Mouse (Mus musculus) intestine, embryonic 16.5 days (tissue): Measurements from ENCODE around the gene Abcb5. TPM values are rescaled to one million over a fixed set of nuclear protein-coding genes. Genes with fewer than 3 reads are reported as not detected.
A peak's percentile ranks its signal among the peaks of the same experiment; 100 is the strongest.

Source experiments
- ATAC-seq: fragments of 200-750 bp; cut with Nextera tagmentation; 2 replicates; pipeline ENCODE4 v1.8.0; 2017; ENCODE audit warnings: moderate TSS enrichment, moderate library complexity
- H3K27ac ChIP-seq: fragments of 300-500 bp; sonication (generic); 2 replicates; pipeline ENCODE4 v1.5.1; 2014; ENCODE audit warnings: mild to moderate bottlenecking, low read length
- H3K27me3 ChIP-seq: fragments of 300-500 bp; sonication (generic); replicated peaks from 2 replicates; pipeline ENCODE4 v1.6.1; 2014; ENCODE audit warnings: low read length, control low read depth, mixed read lengths; ENCODE audit not compliant: control insufficient read depth, insufficient read depth
- H3K36me3 ChIP-seq: fragments of 300-500 bp; sonication (generic); 2 replicates; pipeline ENCODE4 v1.6.1; 2014; ENCODE audit warnings: low read length, control low read depth; ENCODE audit not compliant: control insufficient read depth, insufficient read depth
- H3K4me1 ChIP-seq: fragments of 300-500 bp; sonication (generic); 2 replicates; pipeline ENCODE4 v1.6.1; 2014; ENCODE audit warnings: low read length, control low read depth, mixed read lengths; ENCODE audit not compliant: control insufficient read depth, insufficient read depth
- H3K4me2 ChIP-seq: fragments of 300-500 bp; sonication (generic); 2 replicates; pipeline ENCODE4 v1.6.1; 2014; ENCODE audit warnings: low read depth, low read length, control low read depth
- H3K4me3 ChIP-seq: fragments of 300-500 bp; sonication (generic); 2 replicates; pipeline ENCODE4 v1.5.1; 2014; ENCODE audit warnings: mild to moderate bottlenecking, low read length
- H3K9ac ChIP-seq: fragments of 300-500 bp; sonication (generic); 2 replicates; pipeline ENCODE4 v1.6.1; 2014; ENCODE audit warnings: low read depth, low read length
- H3K9me3 ChIP-seq: fragments of 300-500 bp; sonication (generic); 2 replicates; pipeline ENCODE4 v1.6.1; 2016; ENCODE audit warnings: low read length, control low read depth; ENCODE audit not compliant: control insufficient read depth
- WGBS: fragments of 180-500 bp; shearing (Covaris S2); extraction: QIAGEN DNeasy Blood & Tissue Kit; methylation state at CpG from one replicate; pipeline ENCODE4 v1.1.7; 2014; 5-methylcytosine and 5-hydroxymethylcytosine counted together
- polyA plus RNA-seq: library from polyadenylated mRNA; unstranded; fragments of >200 nt; fragmentation: Nextera tagmentation; extraction: Ambion mirVana; gene quantifications from 2 replicates; pipeline ENCODE4 v1.2.1, GENCODE M21; 2015

Abcb5 gene
- polyA plus RNA-seq, 1 experiment from 2014 or later: not detected

GRCm38 (mm10) chr12:118902249-118902648 lies 64.0 kb downstream of the Abcb5 start:
- no peak overlapping the region for H3K4me2 ChIP-seq
- H3K36me3 ChIP-seq: no peaks in the 10 kb centered on the region
- H3K9ac ChIP-seq: no peak overlapping the region
- no peak overlapping the region for H3K27ac ChIP-seq
- H3K27me3 ChIP-seq: no peaks in the 10 kb centered on the region
- H3K4me1 ChIP-seq: peaks cover 3% of the 10 kb centered on the region; the same call in 1 of the 2 replicates
- no peak overlapping the region for H3K4me3 ChIP-seq
- ATAC-seq: no peak
- WGBS: 49% methylated on average over 5 of the region's 5 CpGs
- no peaks in the 10 kb centered on the region for H3K9me3 ChIP-seq

DNA sequence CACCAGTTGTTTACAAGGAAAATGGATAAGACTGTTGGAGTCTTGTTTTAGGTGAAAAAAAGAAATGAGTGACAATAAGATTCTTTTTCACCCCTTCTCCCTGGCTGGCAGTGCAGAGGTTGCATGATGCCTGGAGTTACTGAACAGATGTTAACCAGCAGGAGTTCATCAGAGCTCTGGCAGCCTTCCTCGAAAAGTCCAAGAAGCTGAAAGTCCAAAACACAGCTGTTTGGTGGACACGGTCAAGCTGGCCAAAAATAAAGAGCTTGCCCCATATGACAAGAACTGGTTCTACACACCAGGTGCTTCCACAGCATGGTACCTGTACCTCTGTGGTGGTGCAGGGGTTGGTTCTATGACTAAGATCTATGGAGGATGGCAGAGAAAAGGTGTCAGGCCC lies 78.3 kb downstream of the Abcb5 start:
- no peak overlapping the region for H3K9ac ChIP-seq
- WGBS: 45% methylated on average over 2 of the region's 2 CpGs

GRCm38 (mm10) chr12:118882790-118883189 lies 83.4 kb downstream of the Abcb5 start:
- Histone ChIP-seq H3K9ac (no peak overlapping the region), H3K4me1 (no peaks in the 10 kb centered on the region), H3K4me2 (no peak overlapping the region), H3K27ac (no peak overlapping the region), H3K27me3 (no peaks in the 10 kb centered on the region), H3K4me3 (no peak overlapping the region), H3K36me3 (no peaks in the 10 kb centered on the region), H3K9me3 (no peaks in the 10 kb centered on the region)
- ATAC-seq: no peak

More for the DNA sequence above, 78.3 kb downstream of the Abcb5 start:
- no peaks in the 10 kb centered on the region for H3K4me1 ChIP-seq
- H3K9me3 ChIP-seq: no peaks in the 10 kb centered on the region
- no peak overlapping the region for H3K4me2 ChIP-seq
- no peaks in the 10 kb centered on the region for H3K36me3 ChIP-seq
- H3K27me3 ChIP-seq: no peaks in the 10 kb centered on the region
- no peak for ATAC-seq
- no peak overlapping the region for H3K4me3 ChIP-seq
- H3K27ac ChIP-seq: no peak overlapping the region

- H3K27me3 ChIP-seq: no peaks in the 10 kb centered on the region
- H3K9ac ChIP-seq: no peak overlapping the region
- WGBS: 80% methylated on average over 8 of the region's 8 CpGs
- no peaks in the 10 kb centered on the region for H3K4me1 ChIP-seq
- no peaks in the 10 kb centered on the region for H3K9me3 ChIP-seq
- no peak overlapping the region for H3K4me2 ChIP-seq
- no peak for ATAC-seq
- no peak overlapping the region for H3K27ac ChIP-seq
- H3K4me3 ChIP-seq: no peak overlapping the region
- H3K36me3 ChIP-seq: no peaks in the 10 kb centered on the region
These were observed 93.5 kb downstream of the Abcb5 start for GRCm38 (mm10) chr12:118872673-118873072.

GRCm38 (mm10) chr12:118856151-118856550 lies 110.1 kb downstream of the Abcb5 start:
- H3K9ac ChIP-seq: no peak overlapping the region
- ATAC-seq: no peak
- no peak overlapping the region for H3K4me3 ChIP-seq
- H3K36me3 ChIP-seq: no peaks in the 10 kb centered on the region
- WGBS: 5% methylated on average over 7 of the region's 7 CpGs
- peaks cover 32% of the 10 kb centered on the region for H3K27me3 ChIP-seq
- no peak overlapping the region for H3K4me2 ChIP-seq
- H3K9me3 ChIP-seq: no peaks in the 10 kb centered on the region
- H3K4me1 ChIP-seq: peaks cover 6% of the 10 kb centered on the region; the same call in 1 of the 2 replicates
- H3K27ac ChIP-seq: no peak overlapping the region

- Histone ChIP-seq H3K9me3 (no peaks in the 10 kb centered on the region), H3K4me2 (peak overlapping the region; percentile 62), H3K36me3 (no peaks in the 10 kb centered on the region), H3K9ac (peak overlapping the region; percentile 30; the same call in 1 of the 2 replicates), H3K27ac (no peak overlapping the region), H3K27me3 (peaks cover 35% of the 10 kb centered on the region), H3K4me3 (peak overlapping the region; percentile 46), H3K4me1 (peaks cover 6% of the 10 kb centered on the region; the same call in 1 of the 2 replicates)
- under 1% methylated on average over 34 of the region's 34 CpGs for WGBS
- peak; percentile 97 for ATAC-seq
These were observed 111.3 kb downstream of the Abcb5 start for GRCm38 (mm10) chr12:118854831-118855453.

GRCm38 (mm10) chr12:118854401-118854800 lies 111.8 kb downstream of the Abcb5 start:
- Histone ChIP-seq H3K9me3 (no peaks in the 10 kb centered on the region), H3K27ac (no peak overlapping the region), H3K36me3 (no peaks in the 10 kb centered on the region), H3K4me1 (peaks cover 6% of the 10 kb centered on the region; the same call in 1 of the 2 replicates), H3K4me3 (peak overlapping the region; percentile 46), H3K27me3 (peaks cover 40% of the 10 kb centered on the region), H3K4me2 (peak overlapping the region; percentile 62), H3K9ac (no peak overlapping the region)
- 3% methylated on average over 10 of the region's 10 CpGs for WGBS
- peak; percentile 39; the same call in 1 of the 2 replicates for ATAC-seq

GRCm38 (mm10) chr12:118853331-118853730 lies 112.9 kb downstream of the Abcb5 start:
- H3K27me3 ChIP-seq: peaks cover 51% of the 10 kb centered on the region
- no peak overlapping the region for H3K4me3 ChIP-seq
- H3K9ac ChIP-seq: no peak overlapping the region
- H3K36me3 ChIP-seq: no peaks in the 10 kb centered on the region
- no peak for ATAC-seq
- no peak overlapping the region for H3K4me2 ChIP-seq
- H3K9me3 ChIP-seq: no peaks in the 10 kb centered on the region
- peaks cover 6% of the 10 kb centered on the region; the same call in 1 of the 2 replicates for H3K4me1 ChIP-seq
- 8% methylated on average over 3 of the region's 3 CpGs for WGBS
- H3K27ac ChIP-seq: no peak overlapping the region

DNA sequence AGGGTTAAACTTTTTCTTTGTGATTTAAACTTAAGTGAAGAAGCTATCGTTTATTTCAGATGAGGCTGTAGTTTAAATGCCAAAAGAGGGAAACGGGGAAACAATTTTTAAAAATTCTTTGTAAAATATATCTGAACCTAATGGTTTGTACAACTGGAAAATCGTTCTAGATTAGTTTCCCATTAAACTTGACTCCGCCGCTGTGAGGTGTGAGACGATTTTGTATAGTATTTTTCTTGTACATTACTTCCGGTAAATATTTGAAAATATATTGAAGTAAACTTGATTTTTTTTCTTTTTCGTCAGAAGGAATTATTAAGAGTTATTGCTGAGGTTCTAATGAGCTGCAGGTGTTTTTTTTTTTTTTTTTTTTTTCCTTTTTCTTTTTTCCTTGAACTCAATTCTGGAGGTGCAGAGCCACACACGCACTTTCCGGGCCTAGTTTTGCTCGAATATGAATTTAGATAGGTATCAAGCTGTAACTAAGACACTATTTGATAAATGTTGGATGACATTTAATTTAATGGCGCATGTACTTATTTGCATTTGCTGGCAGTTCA lies 115.3 kb downstream of the Abcb5 start:
- Histone ChIP-seq H3K9ac (no peak overlapping the region), H3K36me3 (no peaks in the 10 kb centered on the region), H3K4me1 (peaks cover 16% of the 10 kb centered on the region), H3K9me3 (no peaks in the 10 kb centered on the region), H3K27me3 (peaks cover 63% of the 10 kb centered on the region), H3K4me2 (no peak overlapping the region), H3K4me3 (no peak overlapping the region), H3K27ac (no peak overlapping the region)
- no peak for ATAC-seq
- whole genome bisulfite sequencing: 23% methylated on average over 12 of the region's 12 CpGs
